Mouse (Mus musculus): Measurements from ENCODE around the gene Shcbp1l. TPM values are rescaled to one million over a fixed set of nuclear protein-coding genes. Genes with fewer than 3 reads are reported as not detected.

Gene Shcbp1l
- total RNA-seq (2012; rRNA removed) (0.46 and 0.59 TPM in 2 replicates), total RNA-seq (2014; rRNA removed) (not detected in 2 replicates), polyA plus RNA-seq (2012; ENCODE audit: insufficient read length, low read depth) (0.93 and 1.6 TPM in 2 replicates)

DNA sequence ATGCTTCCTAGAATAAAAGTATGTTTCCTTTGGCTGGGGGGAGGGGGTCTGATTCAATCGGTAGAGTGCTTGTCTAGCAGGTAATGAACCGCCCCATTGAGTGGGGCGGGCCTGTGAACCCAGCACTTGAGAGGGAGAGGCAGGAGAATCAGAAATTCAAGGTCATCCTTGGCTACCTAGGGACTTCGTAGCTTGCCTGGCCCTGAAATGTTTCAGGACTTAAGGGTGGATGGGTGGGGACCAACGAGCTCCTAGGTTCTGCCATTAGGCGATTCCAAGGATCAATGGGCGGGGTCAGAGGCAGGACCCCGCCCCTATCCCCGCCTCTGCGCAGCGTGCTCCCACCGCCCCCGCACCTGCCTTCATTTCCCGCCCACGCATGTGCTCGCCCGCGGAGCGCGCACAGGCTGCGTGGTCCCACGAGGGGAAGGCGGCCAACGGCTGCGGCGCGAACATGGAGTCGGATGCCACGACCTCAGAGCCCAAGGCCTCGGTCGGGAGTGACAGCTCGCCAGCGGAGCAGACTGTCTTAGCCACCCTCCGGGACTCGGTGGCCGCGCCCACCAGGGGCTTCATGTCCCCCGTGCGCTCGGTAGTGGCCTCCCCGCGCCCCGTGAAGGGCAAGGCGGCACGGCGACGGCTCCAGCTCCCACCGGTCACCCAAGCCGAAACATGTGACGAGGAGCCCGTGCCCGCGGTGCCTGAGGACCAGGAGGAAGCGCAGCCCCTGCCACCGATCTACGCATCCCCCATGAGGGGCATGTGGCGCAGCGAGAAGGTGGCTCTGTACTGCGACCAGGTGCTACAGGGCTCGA is at the start of gene Shcbp1l:
TSS of gene Shcbp1l (plus strand) at position 393 of the 815 bp plus-strand sequence.
- H3K27ac ChIP-seq (ENCODE audit: insufficient read depth, low read depth) = no peak within 1 kb of the TSS
- H3K4me1 ChIP-seq (ENCODE audit: control insufficient read depth in 1 of 2, insufficient read depth in 2 of 2) = peaks cover 5 to 12% of the 10 kb centered on the region in 2 experiments; a peak in 3 of 4 replicates
- H3K9ac ChIP-seq (ENCODE audit: insufficient read depth, low read depth) = no peak within 1 kb of the TSS
- no peaks in the 10 kb centered on the region for H3K79me2 ChIP-seq (replicated peaks; ENCODE audit: control insufficient read depth, extremely low read depth, insufficient read depth, poor library complexity, severe bottlenecking)
- no peaks in the 10 kb centered on the region for H3K36me3 ChIP-seq (replicated peaks in 1 of 2; ENCODE audit: control insufficient read depth in 1 of 2, insufficient read depth in 1 of 2, low read length in 1 of 2)
- dilution Hi-C loops (cut with MboI; ENCODE audit: extremely low pct_ligation_motif_present, extremely low pct_unique_long_range_greater_than_20kb, low sequenced_read_pairs) (no loop called here), in situ Hi-C loops (cut with MboI; ENCODE audit: low pct_ligation_motif_present, low pct_unique_long_range_greater_than_20kb, low sequenced_read_pairs) (no loop called here)
- H3K9me3 ChIP-seq (replicated peaks; ENCODE audit: low read length) = no peaks in the 10 kb centered on the region
- peak within 1 kb of the TSS in 2 of 3 experiments; percentile 32 to 60 for H3K4me3 ChIP-seq (replicated peaks in 1 of 3; ENCODE audit: low read depth in 2 of 3, low read length in 2 of 3, poor library complexity in 1 of 3)
- H3K27me3 ChIP-seq (replicated peaks) = no peaks in the 10 kb centered on the region
- TF ChIP-seq MXI1 (IDR thresholded peaks at IDR 0.05; ENCODE audit: low read depth, low read length) = peak; percentile 15; the same call in 1 of the 2 replicates
- TF ChIP-seq MAX (IDR thresholded peaks at IDR 0.05; ENCODE audit: low read length) = peak; percentile 55
- TF ChIP-seq POLR2A (IDR thresholded peaks at IDR 0.05; ENCODE audit: low read depth, low read length) = peak; percentile 47; the same call in 1 of the 2 replicates
- no peak for TF ChIP-seq ELF1 (IDR thresholded peaks at IDR 0.05; ENCODE audit: low read depth, low read length)
- peak; percentile 47; the same call in 1 of the 2 replicates for TF ChIP-seq NRF1 (IDR thresholded peaks at IDR 0.05; ENCODE audit: low read depth, low read length)
- TF ChIP-seq JUN (IDR thresholded peaks at IDR 0.05; ENCODE audit: insufficient read depth, low read depth, low read length) = no peak
- DNase-seq (ENCODE audit: extremely low read depth) = no peak
- H3K4me2 ChIP-seq (ENCODE audit: insufficient read depth, low read depth, poor library complexity, severe bottlenecking) = peak within 1 kb of the TSS; percentile 72

DNA sequence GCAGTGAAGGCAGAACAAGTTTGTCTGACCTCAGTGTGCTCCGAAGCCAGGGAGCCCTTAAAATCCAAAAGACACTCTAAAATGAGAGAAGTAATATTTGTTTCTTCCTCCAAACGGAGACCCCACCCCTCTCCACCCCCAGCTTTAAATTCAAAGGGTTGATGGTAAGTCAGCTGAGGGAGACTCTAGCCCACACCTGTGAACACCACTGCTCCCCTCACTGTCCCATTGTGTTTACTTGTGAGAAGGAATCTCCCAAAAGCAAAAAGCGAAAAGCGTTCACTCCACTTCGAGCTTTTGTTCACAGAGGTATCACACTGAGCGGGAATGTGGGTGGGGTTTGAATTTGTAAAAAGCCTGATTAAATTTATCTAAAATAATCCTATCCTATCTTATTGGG is 48.5 kb upstream of the Shcbp1l start:
- no peaks in the 10 kb centered on the region for H3K27me3 ChIP-seq (replicated peaks)
- H3K4me3 ChIP-seq (replicated peaks in 1 of 3; ENCODE audit: low read depth in 2 of 3, low read length in 2 of 3, poor library complexity in 1 of 3) = no peak overlapping the region
- no peaks in the 10 kb centered on the region for H3K9me3 ChIP-seq (replicated peaks; ENCODE audit: low read length)
- H3K4me2 ChIP-seq (ENCODE audit: insufficient read depth, low read depth, poor library complexity, severe bottlenecking) = no peak overlapping the region
- no peak for TF ChIP-seq CHD2 (IDR thresholded peaks at IDR 0.05; ENCODE audit: low read length)
- TF ChIP-seq NELFE (IDR thresholded peaks at IDR 0.05; ENCODE audit: low read depth, low read length) = no peak
- TF ChIP-seq MAZ (IDR thresholded peaks at IDR 0.05; ENCODE audit: low read depth, low read length) = no peak
- no peak for TF ChIP-seq RCOR1 (conservative IDR thresholded peaks at IDR 0.05; ENCODE audit: low read depth, low read length)
- no peak for TF ChIP-seq KAT2A (IDR thresholded peaks at IDR 0.05; ENCODE audit: insufficient replicate concordance, low read length)
- no peak for TF ChIP-seq RAD21 (IDR thresholded peaks at IDR 0.05; ENCODE audit: low read depth, low read length)
- no peak for TF ChIP-seq SIN3A (IDR thresholded peaks at IDR 0.05; ENCODE audit: low read length)
- TF ChIP-seq CHD1 (IDR thresholded peaks at IDR 0.05; ENCODE audit: low read depth, low read length) = no peak
- TF ChIP-seq PAX5 (IDR thresholded peaks at IDR 0.05; ENCODE audit: low read length) = no peak
- TF ChIP-seq MXI1 (IDR thresholded peaks at IDR 0.05; ENCODE audit: low read depth, low read length) = no peak
- TF ChIP-seq JUND (conservative IDR thresholded peaks at IDR 0.05; ENCODE audit: low read depth, low read length) = no peak
- TF ChIP-seq ZKSCAN1 (IDR thresholded peaks at IDR 0.05; ENCODE audit: borderline replicate concordance, low read depth, low read length) = no peak
- no peak for TF ChIP-seq SMC3 (IDR thresholded peaks at IDR 0.05; ENCODE audit: low read depth, low read length)
- no peak for TF ChIP-seq HCFC1 (IDR thresholded peaks at IDR 0.05; ENCODE audit: low read depth, low read length)
- no peak for TF ChIP-seq USF2 (conservative IDR thresholded peaks at IDR 0.05; ENCODE audit: low read depth, low read length)
- TF ChIP-seq MAX (IDR thresholded peaks at IDR 0.05; ENCODE audit: low read length) = no peak
- no peak for TF ChIP-seq JUN (IDR thresholded peaks at IDR 0.05; ENCODE audit: insufficient read depth, low read depth, low read length)
- TF ChIP-seq IRF4 (IDR thresholded peaks at IDR 0.05; ENCODE audit: low read depth, low read length) = no peak
- no peak for DNase-seq (ENCODE audit: extremely low read depth)
- 0 out of 4 replicates have a peak, but pooled peaks cover 0 to 2% of the 10 kb centered on the region in 2 experiments for H3K4me1 ChIP-seq (ENCODE audit: control insufficient read depth in 1 of 2, insufficient read depth in 2 of 2)
- H3K36me3 ChIP-seq (replicated peaks in 1 of 2; ENCODE audit: control insufficient read depth in 1 of 2, insufficient read depth in 1 of 2, low read length in 1 of 2) = no peaks in the 10 kb centered on the region
- dilution Hi-C loops (cut with MboI; ENCODE audit: extremely low pct_ligation_motif_present, extremely low pct_unique_long_range_greater_than_20kb, low sequenced_read_pairs) (no loop called here), in situ Hi-C loops (cut with MboI; ENCODE audit: low pct_ligation_motif_present, low pct_unique_long_range_greater_than_20kb, low sequenced_read_pairs) (loop anchor here (25.0 kb wide), 2 partner anchors 589 to 839 kb away; no protein-coding TSS in a partner anchor)
- no peak overlapping the region for H3K9ac ChIP-seq (ENCODE audit: insufficient read depth, low read depth)
- no peaks in the 10 kb centered on the region for H3K79me2 ChIP-seq (replicated peaks; ENCODE audit: control insufficient read depth, extremely low read depth, insufficient read depth, poor library complexity, severe bottlenecking)
- no peak overlapping the region for H3K27ac ChIP-seq (ENCODE audit: insufficient read depth, low read depth)
